Mouse (Mus musculus) frontal cortex, adult (tissue): ENCODE results near the gene Clic1.

Experiments used
- ATAC-seq: cut with Nextera tagmentation; 2 replicates; pipeline ENCODE4 v1.9.2; 2017; ENCODE audit warnings: mild to moderate bottlenecking, moderate library complexity, mixed read lengths; ENCODE audit not compliant: low TSS enrichment

Gene Clic1

DNA sequence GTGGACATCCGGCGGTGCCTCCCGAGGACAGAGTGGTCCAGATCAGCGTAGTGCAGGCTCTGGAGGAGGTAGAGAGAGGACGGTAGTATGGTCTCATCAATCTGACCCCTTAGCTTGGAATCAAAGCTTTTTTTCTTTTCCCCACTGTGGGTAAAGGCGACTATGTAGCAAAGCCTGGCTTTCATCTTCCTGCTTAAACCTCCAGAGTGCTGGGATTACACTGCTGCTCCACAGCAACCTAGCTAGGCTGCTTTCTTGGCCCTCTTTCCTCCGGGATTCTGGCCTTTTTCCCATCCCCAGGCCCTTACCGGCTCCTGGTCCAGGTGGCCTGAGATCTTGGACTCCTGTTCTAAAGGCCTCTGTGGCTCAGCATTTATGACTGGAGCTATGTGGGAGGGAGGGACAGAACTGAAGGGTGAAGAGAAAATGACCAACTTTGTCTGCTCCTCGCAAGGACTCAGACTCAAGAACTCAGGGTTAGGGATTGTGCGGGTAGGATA, 14.7 kb downstream of the Clic1 start:
- ATAC-seq: no peak

DNA sequence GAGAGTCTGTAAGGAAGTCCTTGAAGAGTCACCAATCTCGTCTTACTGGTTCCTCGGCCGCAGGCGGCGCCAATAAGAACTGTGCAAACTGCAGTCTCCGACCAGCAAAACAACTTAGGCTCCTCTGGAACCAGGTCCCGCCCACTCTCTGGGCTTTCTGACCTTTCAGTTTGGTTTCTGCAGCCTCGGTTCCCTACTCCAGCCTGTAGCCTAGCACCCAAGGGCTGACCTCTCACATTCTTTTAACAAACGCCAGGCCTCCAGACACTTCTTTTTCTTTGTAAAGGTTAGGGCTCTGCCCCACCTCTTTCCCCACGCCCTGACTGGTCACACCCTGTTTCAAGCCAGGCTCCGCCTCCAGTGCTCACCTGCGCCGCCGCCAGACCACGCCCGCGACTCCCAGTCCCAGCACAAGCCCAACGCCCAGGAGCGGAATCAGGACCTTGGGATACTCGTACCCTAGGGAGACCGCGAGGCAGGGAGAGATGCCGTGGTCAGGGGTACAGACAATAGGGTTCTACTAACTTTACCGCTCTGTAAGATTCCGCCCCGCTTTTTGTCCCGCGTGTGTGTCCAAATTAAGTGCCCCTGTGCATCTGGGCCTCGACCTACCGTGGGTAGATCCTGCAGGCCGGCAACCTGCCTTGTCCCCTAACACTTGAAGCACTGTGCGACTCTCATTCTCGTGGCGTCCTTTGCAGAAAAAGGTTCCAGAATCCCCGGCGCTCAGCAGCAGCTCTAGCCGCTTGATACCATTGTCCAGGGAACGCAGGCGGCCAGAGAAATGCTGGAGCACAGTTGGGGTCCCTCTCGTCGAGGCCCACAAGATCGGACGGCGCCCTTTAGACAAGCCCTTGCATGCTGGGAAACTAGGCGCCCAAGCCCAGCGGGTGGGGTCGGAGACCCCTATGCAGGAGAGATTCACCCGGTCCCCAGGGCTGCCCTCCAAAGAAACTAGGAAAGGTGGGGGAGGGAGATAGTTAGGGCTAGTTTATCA, 15.5 kb downstream of the Clic1 start, which contains the start of gene Ly6g6c:
TSS of gene Ly6g6c (plus strand) at position 438 of the 997 bp plus-strand sequence.
- ATAC-seq: no peak

DNA sequence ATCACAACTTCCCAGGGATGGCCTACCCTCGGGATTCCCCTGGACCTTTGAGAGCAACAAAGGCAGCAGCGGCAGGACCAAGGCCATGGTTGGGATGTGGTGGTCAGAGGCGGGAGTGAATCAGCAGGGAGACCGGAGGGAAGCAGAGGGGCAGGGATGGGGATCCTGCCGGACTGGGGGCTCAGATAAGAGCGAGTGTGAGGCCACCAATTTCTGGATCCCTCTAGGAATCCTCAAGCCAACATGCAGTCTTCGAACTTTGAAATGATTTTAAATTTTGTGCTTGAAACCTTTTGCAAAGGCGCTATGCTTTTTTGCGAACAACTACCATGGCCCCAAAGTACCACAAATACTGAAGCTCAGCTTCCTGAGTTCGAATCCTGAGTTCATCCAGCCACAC, 16.3 kb downstream of the Clic1 start, which contains the start of gene Mpig6b:
TSS of gene Mpig6b (minus strand) at position 101 of the 400 bp plus-strand sequence.
- ATAC-seq: no peak

DNA sequence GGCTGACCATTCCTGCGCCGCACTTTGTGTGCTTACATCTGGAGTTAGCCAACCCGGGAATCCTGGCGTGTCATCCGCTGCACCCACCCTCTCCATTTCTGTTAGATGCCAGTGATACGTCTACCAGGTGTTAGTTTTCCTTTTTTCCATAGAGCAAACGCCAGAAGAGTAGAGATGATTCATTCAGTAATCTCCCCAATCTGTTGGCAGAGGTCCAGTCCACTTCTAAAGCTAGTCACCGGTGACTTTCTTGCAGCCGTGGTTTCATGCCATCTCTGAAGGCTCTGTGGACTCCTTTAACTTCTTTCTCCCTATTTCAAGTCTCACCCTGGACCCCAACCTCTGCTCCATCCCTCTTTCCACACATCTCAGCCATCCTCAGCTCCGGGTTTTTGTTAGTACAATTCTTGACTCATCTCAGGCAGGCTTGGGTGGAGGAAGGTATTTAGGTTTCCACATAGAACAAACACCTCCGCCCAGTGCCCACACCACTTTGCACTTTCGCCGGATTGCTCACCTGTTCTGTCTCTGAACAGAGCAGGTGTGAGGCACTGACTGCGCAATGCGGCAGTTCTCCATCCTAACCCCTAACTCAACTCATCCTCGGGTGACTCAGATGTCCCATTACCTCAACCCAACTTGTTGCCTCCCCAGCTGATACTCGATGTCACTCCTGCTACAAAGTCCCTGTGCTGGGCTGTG, 18.6 kb downstream of the Clic1 start:
- no peak for ATAC-seq

DNA sequence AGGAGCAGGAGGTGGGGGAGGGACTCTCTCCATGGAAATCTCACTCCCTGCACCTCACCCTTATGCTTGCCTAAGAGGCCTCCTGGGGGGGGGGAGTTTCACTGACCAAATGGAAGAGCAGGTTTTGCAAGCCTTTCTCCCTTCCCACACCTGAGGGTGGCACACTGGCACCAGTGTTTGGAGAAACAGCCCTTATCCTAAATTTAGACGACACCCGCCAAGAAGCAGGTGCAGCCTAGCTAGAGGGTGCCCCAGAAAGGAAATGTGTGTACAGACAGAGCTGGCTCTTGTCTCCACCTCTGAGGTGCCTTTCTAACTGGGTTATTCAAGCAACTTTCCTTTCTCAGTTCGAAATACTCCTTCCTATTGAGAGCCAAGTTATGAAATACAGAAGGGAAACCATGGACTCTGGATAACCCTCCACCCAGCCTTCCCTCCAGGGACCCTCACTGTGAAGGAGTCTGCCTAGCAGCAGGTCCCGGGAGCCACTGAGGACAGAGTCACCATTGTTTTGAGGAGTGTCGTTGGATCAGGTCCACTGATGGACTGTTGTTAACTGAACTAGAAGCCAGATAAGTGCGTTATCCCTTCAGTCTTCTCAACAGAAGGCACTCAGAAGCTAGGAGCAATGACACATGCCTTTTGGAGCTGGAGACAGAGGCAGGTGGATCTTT, 20.9 kb downstream of the Clic1 start:
- peak; percentile 81; the same call in 1 of the 2 replicates for ATAC-seq

- no peak for ATAC-seq
Observed at GRCm38 (mm10) chr17:35071454-35071853, 21.7 kb downstream of the Clic1 start.

DNA sequence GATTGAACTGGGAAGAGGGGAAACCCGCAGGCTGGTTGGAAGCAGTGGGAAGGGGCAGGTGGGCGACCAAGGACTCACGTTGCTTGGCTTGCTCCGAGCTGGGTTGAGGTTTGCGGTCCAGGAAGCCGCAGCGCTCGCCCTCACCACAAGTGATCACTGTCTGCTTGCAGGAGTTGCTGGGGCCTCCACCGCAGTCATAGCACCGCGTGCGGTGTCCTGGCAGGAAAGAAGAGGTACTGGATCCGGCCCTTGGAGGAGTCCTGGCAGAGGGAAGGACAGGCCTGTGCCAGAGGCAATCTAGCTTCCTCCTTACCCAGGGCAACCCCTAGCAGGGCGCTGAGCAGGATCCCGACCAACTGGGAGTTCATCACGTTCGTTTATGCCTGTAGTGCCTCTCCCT, 24.3 kb downstream of the Clic1 start:
- no peak for ATAC-seq

DNA sequence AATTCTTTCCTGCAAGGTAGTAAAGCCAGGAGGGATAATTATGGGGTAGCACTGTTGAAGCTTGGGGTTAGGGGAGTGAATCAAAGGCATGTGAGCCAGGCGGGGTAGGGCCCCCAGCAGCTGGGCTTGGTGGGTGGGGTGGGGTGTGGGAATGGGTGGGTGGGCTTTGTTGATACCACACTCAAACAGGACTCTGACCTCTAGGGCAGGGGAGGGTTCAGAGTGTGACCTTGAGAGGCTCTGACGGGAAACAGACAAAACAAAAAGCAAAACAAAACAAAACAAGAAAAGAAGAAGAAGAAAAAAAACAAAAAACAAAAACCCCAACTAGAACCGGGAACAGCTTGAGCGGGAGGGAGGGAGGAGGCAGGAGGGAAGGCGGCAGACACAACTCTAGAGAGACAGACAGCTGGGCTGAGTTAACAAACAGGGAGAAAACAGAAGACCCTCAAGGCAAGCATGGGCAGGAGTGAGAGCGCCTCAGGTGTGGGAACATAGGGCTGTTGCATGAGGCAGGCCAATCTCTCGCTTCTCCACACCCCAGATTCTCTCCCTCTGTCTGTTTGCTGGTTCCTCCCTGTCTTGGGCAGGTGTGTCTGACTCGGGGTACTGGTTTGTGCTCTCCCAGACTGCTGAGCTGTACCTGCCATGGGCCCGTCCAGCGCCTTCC, 26.9 kb downstream of the Clic1 start, which contains the start of gene Ly6g6e:
TSS of gene Ly6g6e (plus strand) at position 396 of the 670 bp plus-strand sequence.
- ATAC-seq: no peak

DNA sequence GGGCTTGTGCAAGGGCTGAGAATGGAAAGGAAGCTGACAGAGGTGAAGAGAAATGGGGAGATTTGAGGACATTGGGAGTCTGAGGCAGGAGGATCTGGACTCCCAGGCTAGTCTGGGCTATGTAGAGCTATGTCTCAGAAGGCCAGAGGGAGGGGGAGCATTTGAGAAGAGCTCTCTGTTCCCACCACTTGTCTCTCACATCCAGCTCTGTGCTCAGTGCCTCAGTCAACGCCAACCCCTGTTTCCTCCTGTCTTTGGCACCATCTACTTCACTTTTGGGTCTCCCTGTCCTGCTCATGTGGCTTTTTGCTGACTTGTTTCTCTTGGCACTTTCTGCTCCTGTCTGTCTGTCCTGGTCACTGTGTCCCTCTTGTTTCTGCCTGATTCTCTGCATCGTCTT, 27.5 kb downstream of the Clic1 start:
- ATAC-seq: no peak

GRCm38 (mm10) chr17:35077786-35078233, 28.0 kb downstream of the Clic1 start, which contains the start of gene Ly6g6d:
TSS of gene Ly6g6d (minus strand) at chr17:35078065.
- no peak for ATAC-seq

DNA sequence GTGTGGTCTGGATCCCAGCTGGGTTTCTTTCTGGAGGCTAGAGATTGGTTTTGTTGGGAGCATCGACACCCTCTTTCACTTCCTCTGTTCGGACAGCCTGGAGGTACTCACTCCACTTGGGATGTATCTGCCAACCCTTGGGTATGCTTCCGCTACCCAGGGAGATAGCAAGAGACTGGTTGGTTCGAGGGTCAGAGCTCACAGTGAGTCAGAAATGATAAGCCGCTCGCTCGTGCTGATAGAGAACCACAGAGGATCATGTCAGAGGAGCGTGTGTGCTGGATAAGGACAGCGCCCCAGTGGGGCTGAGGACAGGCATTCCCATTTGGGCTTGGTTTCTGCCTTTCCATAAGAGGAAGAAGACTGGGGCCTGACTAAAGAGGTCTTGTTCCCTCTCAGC, 30.0 kb downstream of the Clic1 start:
- ATAC-seq: no peak

DNA sequence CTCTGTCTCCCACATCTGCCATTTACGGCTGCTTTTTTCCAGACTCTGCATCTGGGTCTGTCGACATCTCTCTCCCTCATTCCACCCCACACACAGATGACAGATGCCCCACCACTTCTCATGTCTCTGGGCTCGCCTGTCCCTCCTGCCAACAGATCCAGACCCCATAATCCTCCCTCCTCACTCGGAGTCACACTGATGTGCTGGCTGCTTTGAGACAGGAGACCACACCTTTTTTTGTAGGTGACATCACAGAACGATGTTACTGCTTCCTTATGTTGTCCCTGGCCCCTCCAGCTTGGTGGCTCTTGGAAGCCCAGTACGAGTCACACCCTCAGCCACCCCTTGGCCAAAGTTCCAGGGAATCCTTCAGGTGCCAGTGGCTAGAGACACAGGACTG, 30.5 kb downstream of the Clic1 start:
- no peak for ATAC-seq

- no peak for ATAC-seq
Observed at GRCm38 (mm10) chr17:35080710-35081109, 30.9 kb downstream of the Clic1 start.

- no peak for ATAC-seq
Observed at GRCm38 (mm10) chr17:35082841-35083576, 33.2 kb downstream of the Clic1 start.

- no peak for ATAC-seq
Observed at GRCm38 (mm10) chr17:35083929-35084497, 34.2 kb downstream of the Clic1 start.

- ATAC-seq: no peak
Observed at GRCm38 (mm10) chr17:35085208-35085865, 35.6 kb downstream of the Clic1 start, which contains the start of gene Ly6g6f. TSS of gene Ly6g6f (minus strand) at chr17:35085610.

- no peak for ATAC-seq
Observed at GRCm38 (mm10) chr17:35088151-35088550, 38.4 kb downstream of the Clic1 start.

- ATAC-seq: peak; percentile 98
Observed at GRCm38 (mm10) chr17:35088825-35089644, 39.3 kb downstream of the Clic1 start, which contains the start of gene Abhd16a. TSS of gene Abhd16a (plus strand) at chr17:35089263.
